Mouse (Mus musculus) liver, embryonic 13.5 days (tissue): ENCODE data around the gene Fnbp1. TPM values are rescaled to one million over a fixed set of nuclear protein-coding genes. Genes with fewer than 3 reads are reported as not detected.

Experiments used
- ATAC-seq: fragments of 200-750 bp; cut with Nextera tagmentation; 2 replicates; pipeline ENCODE4 v1.8.0; 2017; ENCODE audit warnings: low read depth, mild to moderate bottlenecking, moderate number of reproducible peaks, moderate library complexity
- DNase-seq: peaks from one replicate; pipeline ENCODE4 v3.0.0; 2022
- H3K27ac ChIP-seq: fragments of 300-500 bp; sonication (generic); 2 replicates; pipeline ENCODE4 v1.5.1; 2015; ENCODE audit warnings: moderate library complexity, mild to moderate bottlenecking, inconsistent platforms
- H3K27me3 ChIP-seq: fragments of 300-500 bp; sonication (generic); 2 replicates; pipeline ENCODE4 v1.6.1; 2015; ENCODE audit warnings: mild to moderate bottlenecking, inconsistent platforms
- H3K36me3 ChIP-seq: fragments of 300-500 bp; sonication (generic); 2 replicates; pipeline ENCODE4 v1.6.1; 2015; ENCODE audit warnings: mild to moderate bottlenecking, inconsistent platforms
- H3K4me1 ChIP-seq: fragments of 300-500 bp; sonication (generic); replicated peaks from 2 replicates; pipeline ENCODE4 v1.6.1; 2015; ENCODE audit warnings: inconsistent platforms
- H3K4me2 ChIP-seq: fragments of 300-500 bp; sonication (generic); 2 replicates; pipeline ENCODE4 v1.6.1; 2015; ENCODE audit warnings: inconsistent platforms, mild to moderate bottlenecking, moderate library complexity
- H3K4me3 ChIP-seq: fragments of 300-500 bp; sonication (generic); replicated peaks from 2 replicates; pipeline ENCODE4 v1.5.1; 2015; ENCODE audit warnings: mild to moderate bottlenecking, inconsistent platforms
- H3K9ac ChIP-seq: fragments of 300-500 bp; sonication (generic); 2 replicates; pipeline ENCODE4 v1.6.1; 2015; ENCODE audit warnings: mild to moderate bottlenecking, inconsistent platforms
- H3K9me3 ChIP-seq: fragments of 300-500 bp; sonication (generic); replicated peaks from 2 replicates; pipeline ENCODE4 v1.6.1; 2016; ENCODE audit warnings: inconsistent platforms
- WGBS: fragments of 180-500 bp; shearing (Covaris S2); methylation state at CpG from one replicate; pipeline ENCODE4 v1.1.7; 2015; ENCODE audit not compliant: insufficient replicate concordance; 5-methylcytosine and 5-hydroxymethylcytosine counted together
- polyA plus RNA-seq: library from polyadenylated mRNA; unstranded; fragments of >200 nt; fragmentation: Nextera tagmentation; extraction: Ambion mirVana; gene quantifications from 2 replicates; pipeline ENCODE4 v1.2.1, GENCODE M21; 2015

Gene Fnbp1
- polyA plus RNA-seq, 1 experiment from 2014 or later, result 5.7 TPM

GRCm38 (mm10) chr2:31123493-31123892, 18.3 kb downstream of the Fnbp1 start:
- no peak overlapping the region for H3K9ac ChIP-seq
- DNase-seq (no peak), ATAC-seq (no peak)
- no peak overlapping the region for H3K27ac ChIP-seq
- no peaks in the 10 kb centered on the region; the same call in 1 of the 2 replicates for H3K36me3 ChIP-seq
- 74% methylated on average over 5 of the region's 5 CpGs for WGBS
- peaks cover 71% of the 10 kb centered on the region for H3K4me1 ChIP-seq
- no peaks in the 10 kb centered on the region for H3K9me3 ChIP-seq
- no peaks in the 10 kb centered on the region for H3K27me3 ChIP-seq
- H3K4me3 ChIP-seq, result no peak overlapping the region
- H3K4me2 ChIP-seq, result no peak overlapping the region

- Histone ChIP-seq H3K9me3 (no peaks in the 10 kb centered on the region), H3K9ac (no peak overlapping the region), H3K4me1 (peaks cover 69% of the 10 kb centered on the region), H3K4me3 (no peak overlapping the region), H3K36me3 (no peaks in the 10 kb centered on the region; the same call in 1 of the 2 replicates), H3K4me2 (no peak overlapping the region), H3K27ac (no peak overlapping the region), H3K27me3 (no peaks in the 10 kb centered on the region)
- no peak for ATAC-seq
- WGBS, result 73% methylated on average over 5 of the region's 5 CpGs
- no peak for DNase-seq
Observed at GRCm38 (mm10) chr2:31122806-31123205, 19.0 kb downstream of the Fnbp1 start.

GRCm38 (mm10) chr2:31121131-31121693, 20.6 kb downstream of the Fnbp1 start:
- Histone ChIP-seq H3K27ac (no peak overlapping the region), H3K9me3 (no peaks in the 10 kb centered on the region), H3K36me3 (no peaks in the 10 kb centered on the region; the same call in 1 of the 2 replicates), H3K27me3 (no peaks in the 10 kb centered on the region), H3K9ac (no peak overlapping the region), H3K4me1 (peaks cover 69% of the 10 kb centered on the region), H3K4me2 (no peak overlapping the region), H3K4me3 (no peak overlapping the region)
- no peak for ATAC-seq
- WGBS, result 61% methylated on average over 7 of the region's 7 CpGs
- DNase-seq, result no peak

GRCm38 (mm10) chr2:31119795-31120194, 22.0 kb downstream of the Fnbp1 start:
- Histone ChIP-seq H3K9ac (no peak overlapping the region), H3K4me2 (no peak overlapping the region), H3K27ac (no peak overlapping the region; the same call in 1 of the 2 replicates), H3K4me3 (no peak overlapping the region), H3K27me3 (no peaks in the 10 kb centered on the region), H3K4me1 (peaks cover 70% of the 10 kb centered on the region), H3K36me3 (no peaks in the 10 kb centered on the region; the same call in 1 of the 2 replicates), H3K9me3 (no peaks in the 10 kb centered on the region)
- ATAC-seq (no peak), DNase-seq (no peak)
- WGBS, result 70% methylated on average over 13 of the region's 13 CpGs

- DNase-seq (no peak), ATAC-seq (no peak)
- Histone ChIP-seq H3K9me3 (no peaks in the 10 kb centered on the region), H3K4me2 (no peak overlapping the region), H3K27ac (no peak overlapping the region), H3K9ac (no peak overlapping the region), H3K36me3 (no peaks in the 10 kb centered on the region; the same call in 1 of the 2 replicates), H3K27me3 (no peaks in the 10 kb centered on the region), H3K4me1 (peaks cover 67% of the 10 kb centered on the region), H3K4me3 (no peak overlapping the region)
- WGBS, result 60% methylated on average over 10 of the region's 10 CpGs
Observed at GRCm38 (mm10) chr2:31118639-31119380, 23.0 kb downstream of the Fnbp1 start.

GRCm38 (mm10) chr2:31118211-31118610, 23.6 kb downstream of the Fnbp1 start:
- 64% methylated on average over 3 of the region's 3 CpGs for WGBS
- Histone ChIP-seq H3K9ac (no peak overlapping the region), H3K4me1 (peaks cover 63% of the 10 kb centered on the region), H3K4me2 (no peak overlapping the region), H3K4me3 (no peak overlapping the region), H3K36me3 (no peaks in the 10 kb centered on the region; the same call in 1 of the 2 replicates), H3K27me3 (no peaks in the 10 kb centered on the region), H3K9me3 (no peaks in the 10 kb centered on the region), H3K27ac (no peak overlapping the region)
- ATAC-seq (no peak), DNase-seq (no peak)

- H3K27ac ChIP-seq, result peak overlapping the region; percentile 71; the same call in 1 of the 2 replicates
- ATAC-seq, result 0 out of 2 replicates have a peak, but pooled peaks have one; percentile 11
- H3K4me2 ChIP-seq, result peak overlapping the region; percentile 42
- H3K4me1 ChIP-seq, result peaks cover 70% of the 10 kb centered on the region
- 25% methylated on average over 10 of the region's 10 CpGs for WGBS
- H3K4me3 ChIP-seq, result no peak overlapping the region
- H3K27me3 ChIP-seq, result no peaks in the 10 kb centered on the region
- no peak overlapping the region for H3K9ac ChIP-seq
- DNase-seq, result no peak
- 0 out of 2 replicates have a peak, but pooled peaks cover 3% of the 10 kb centered on the region for H3K36me3 ChIP-seq
- H3K9me3 ChIP-seq, result no peaks in the 10 kb centered on the region
Observed at GRCm38 (mm10) chr2:31115943-31116731, 25.7 kb downstream of the Fnbp1 start.

- H3K27ac ChIP-seq, result peak overlapping the region; percentile 71
- H3K4me2 ChIP-seq, result peak overlapping the region; percentile 42
Observed at GRCm38 (mm10) chr2:31115091-31115942, 26.5 kb downstream of the Fnbp1 start.

GRCm38 (mm10) chr2:31114205-31114604, 27.6 kb downstream of the Fnbp1 start:
- Histone ChIP-seq H3K9me3 (no peaks in the 10 kb centered on the region), H3K27me3 (no peaks in the 10 kb centered on the region), H3K4me1 (peaks cover 76% of the 10 kb centered on the region), H3K27ac (no peak overlapping the region), H3K4me2 (no peak overlapping the region), H3K4me3 (no peak overlapping the region), H3K9ac (no peak overlapping the region), H3K36me3 (0 out of 2 replicates have a peak, but pooled peaks cover 3% of the 10 kb centered on the region)
- DNase-seq (no peak), ATAC-seq (no peak)
- 57% methylated on average over 2 of the region's 2 CpGs for WGBS

More at GRCm38 (mm10) chr2:31115091-31115942, 26.5 kb downstream of the Fnbp1 start:
- ATAC-seq, result peak; percentile 80
- Histone ChIP-seq H3K4me1 (peaks cover 75% of the 10 kb centered on the region), H3K4me3 (no peak overlapping the region), H3K36me3 (0 out of 2 replicates have a peak, but pooled peaks cover 3% of the 10 kb centered on the region), H3K9me3 (no peaks in the 10 kb centered on the region), H3K27me3 (no peaks in the 10 kb centered on the region), H3K9ac (peak overlapping the region; percentile 36; the same call in 1 of the 2 replicates)
- DNase-seq, result peak; percentile 49
- WGBS, result 9% methylated on average over 10 of the region's 10 CpGs

GRCm38 (mm10) chr2:31111685-31112084, 30.1 kb downstream of the Fnbp1 start:
- Histone ChIP-seq H3K4me3 (no peak overlapping the region), H3K9me3 (no peaks in the 10 kb centered on the region), H3K36me3 (0 out of 2 replicates have a peak, but pooled peaks cover 3% of the 10 kb centered on the region), H3K4me2 (no peak overlapping the region), H3K27me3 (no peaks in the 10 kb centered on the region), H3K4me1 (peaks cover 80% of the 10 kb centered on the region), H3K27ac (no peak overlapping the region), H3K9ac (no peak overlapping the region)
- ATAC-seq (no peak), DNase-seq (no peak)
- WGBS, result 60% methylated on average over 6 of the region's 6 CpGs
